Mouse (Mus musculus): ENCODE measurements around the gene Klhl20. TPM values are rescaled to one million over a fixed set of nuclear protein-coding genes. Genes with fewer than 3 reads are reported as not detected.

Klhl20 gene
- polyA plus RNA-seq, 1 experiment from 2014 or later: 10.4 TPM

- whole genome bisulfite sequencing: 17% methylated on average over 3 of the region's 3 CpGs
- H3K27me3 ChIP-seq (ENCODE audit: insufficient read depth, low read length): no peaks in the 10 kb centered on the region
- H3K27ac ChIP-seq: 0 out of 2 replicates have a peak overlapping the region, but pooled peaks have one; percentile 10
- no peak overlapping the region for H3K4me2 ChIP-seq (ENCODE audit: low read length)
- ATAC-seq (replicated peaks; ENCODE audit: low FRiP score, low read depth): no peak
- no peak for TF ChIP-seq CTCF (IDR thresholded peaks at IDR 0.05; ENCODE audit: low read depth)
- no peak overlapping the region for H3K4me3 ChIP-seq (replicated peaks; ENCODE audit: low read depth, low read length)
- no peak for DNase-seq (ENCODE audit: low spot score)
- H3K36me3 ChIP-seq (ENCODE audit: insufficient read depth, low read length): peaks cover 28% of the 10 kb centered on the region
- H3K9me3 ChIP-seq (replicated peaks; ENCODE audit: low read length): no peaks in the 10 kb centered on the region
- H3K4me1 ChIP-seq (replicated peaks; ENCODE audit: insufficient read depth, low read length): peaks cover 6% of the 10 kb centered on the region; the same call in 1 of the 2 replicates
- H3K9ac ChIP-seq (ENCODE audit: low read depth, low read length): no peak overlapping the region
Measured at GRCm38 (mm10) chr1:161038968-161039721, 92.2 kb downstream of the Klhl20 start.

Other genes starting within 250 kb of the Klhl20 start
- gene Rc3h1, start 225.1 kb downstream of the Klhl20 start, polyA plus RNA-seq (2015; fragmentation: Nextera tagmentation; extraction: Ambion mirVana): 5.9 and 6.4 TPM in 2 replicates
- 1.8 TPM in 2 replicates for gene Serpinc1, start 152.9 kb downstream of the Klhl20 start, polyA plus RNA-seq (2015; fragmentation: Nextera tagmentation; extraction: Ambion mirVana)
- gene Zbtb37, start 96.7 kb downstream of the Klhl20 start, polyA plus RNA-seq (2015; fragmentation: Nextera tagmentation; extraction: Ambion mirVana): 5.1 and 7.4 TPM in 2 replicates
- 23.5 and 25.8 TPM in 2 replicates for gene Dars2, start 60.9 kb downstream of the Klhl20 start, polyA plus RNA-seq (2015; fragmentation: Nextera tagmentation; extraction: Ambion mirVana)
- gene Cenpl, start 60.8 kb downstream of the Klhl20 start, polyA plus RNA-seq (2015; fragmentation: Nextera tagmentation; extraction: Ambion mirVana): 16.7 and 17.8 TPM in 2 replicates
- gene Ankrd45, start 11.2 kb upstream of the Klhl20 start, polyA plus RNA-seq (2015; fragmentation: Nextera tagmentation; extraction: Ambion mirVana): 4.5 and 4.8 TPM in 2 replicates
- gene Tex50, start 27.8 kb upstream of the Klhl20 start, polyA plus RNA-seq (2015; fragmentation: Nextera tagmentation; extraction: Ambion mirVana): 0.11 and 0.16 TPM in 2 replicates
- 361 and 381 TPM in 2 replicates for gene Prdx6, start 119.7 kb upstream of the Klhl20 start, polyA plus RNA-seq (2015; fragmentation: Nextera tagmentation; extraction: Ambion mirVana)

Measured in kidney, postnatal 0 days (tissue).